Mouse (Mus musculus): Measurements from ENCODE around the gene Phactr1. TPM values are rescaled to one million over a fixed set of nuclear protein-coding genes. Genes with fewer than 3 reads are reported as not detected.

Gene Phactr1
- polyA plus RNA-seq, 1 experiment from 2014 or later, result 8.1 TPM

DNA sequence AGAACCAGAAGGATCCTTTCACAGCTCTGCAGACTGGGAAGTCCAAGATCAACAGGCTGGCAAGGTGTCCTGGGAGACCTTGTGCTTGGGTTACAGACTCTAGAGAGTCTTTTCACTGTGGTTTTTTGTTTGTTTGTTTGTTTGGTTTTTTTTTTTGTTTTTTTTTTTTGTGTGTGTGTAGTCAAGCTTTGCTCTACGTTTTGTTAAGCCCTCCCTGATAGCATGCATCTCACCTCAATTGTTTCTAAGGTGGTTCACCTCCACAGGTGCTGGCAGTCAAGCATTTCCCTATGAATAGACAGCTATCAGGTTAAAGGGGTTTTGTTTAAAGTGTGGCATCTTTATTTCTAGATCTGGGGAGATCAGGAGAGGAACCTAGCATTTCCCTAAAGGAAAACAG, 191.7 kb downstream of the Phactr1 start:
- Histone ChIP-seq H3K4me2 (ENCODE audit: low read depth, low read length) (no peak overlapping the region), H3K9ac (ENCODE audit: low read length) (no peak overlapping the region), H3K27me3 (ENCODE audit: control insufficient read depth, insufficient read depth, low read length) (no peaks in the 10 kb centered on the region), H3K4me1 (ENCODE audit: control insufficient read depth, insufficient read depth, low read length) (no peaks in the 10 kb centered on the region), H3K36me3 (ENCODE audit: control insufficient read depth, insufficient read depth, low read length) (no peaks in the 10 kb centered on the region), H3K27ac (ENCODE audit: low read length) (no peak overlapping the region), H3K9me3 (replicated peaks; ENCODE audit: control insufficient read depth, low read length) (no peaks in the 10 kb centered on the region), H3K4me3 (replicated peaks; ENCODE audit: low read length) (no peak overlapping the region)
- WGBS, result 42% methylated on average over 1 of the region's 1 CpGs
- no peak for ATAC-seq (ENCODE audit: insufficient read depth, low FRiP score)

DNA sequence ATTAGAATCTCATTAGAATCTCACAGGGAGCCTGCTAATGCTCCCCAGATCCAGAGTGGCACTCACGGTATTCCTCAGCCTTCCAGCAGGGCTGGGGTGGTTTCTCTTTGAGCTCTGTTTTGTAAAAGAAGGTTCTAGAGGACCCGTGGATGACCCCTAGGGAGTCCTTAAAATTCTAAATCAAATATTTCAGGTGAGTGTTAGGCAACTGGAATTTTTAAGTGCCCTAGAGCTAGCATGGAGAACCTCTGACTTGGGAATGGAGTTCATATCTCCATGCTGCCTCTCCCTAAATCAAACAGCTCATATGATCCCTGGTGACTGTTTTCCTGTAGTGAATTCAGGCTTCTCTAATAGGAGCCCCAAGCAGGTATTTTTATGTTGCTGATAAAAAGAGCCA, 197.9 kb downstream of the Phactr1 start:
- no peak for ATAC-seq (ENCODE audit: insufficient read depth, low FRiP score)
- Histone ChIP-seq H3K9me3 (replicated peaks; ENCODE audit: control insufficient read depth, low read length) (no peaks in the 10 kb centered on the region), H3K4me2 (ENCODE audit: low read depth, low read length) (no peak overlapping the region), H3K27me3 (ENCODE audit: control insufficient read depth, insufficient read depth, low read length) (no peaks in the 10 kb centered on the region), H3K36me3 (ENCODE audit: control insufficient read depth, insufficient read depth, low read length) (no peaks in the 10 kb centered on the region), H3K4me1 (ENCODE audit: control insufficient read depth, insufficient read depth, low read length) (no peaks in the 10 kb centered on the region), H3K9ac (ENCODE audit: low read length) (no peak overlapping the region), H3K4me3 (replicated peaks; ENCODE audit: low read length) (no peak overlapping the region), H3K27ac (ENCODE audit: low read length) (no peak overlapping the region)
- WGBS, result 48% methylated on average over 2 of the region's 2 CpGs

GRCm38 (mm10) chr13:42884033-42884724, 203.8 kb downstream of the Phactr1 start:
- Histone ChIP-seq H3K27me3 (ENCODE audit: control insufficient read depth, insufficient read depth, low read length) (no peaks in the 10 kb centered on the region), H3K4me1 (ENCODE audit: control insufficient read depth, insufficient read depth, low read length) (peaks cover 3% of the 10 kb centered on the region; the same call in 1 of the 2 replicates), H3K9ac (ENCODE audit: low read length) (no peak overlapping the region), H3K9me3 (replicated peaks; ENCODE audit: control insufficient read depth, low read length) (no peaks in the 10 kb centered on the region), H3K4me3 (replicated peaks; ENCODE audit: low read length) (peak overlapping the region; percentile 23; the same call in 1 of the 2 replicates), H3K4me2 (ENCODE audit: low read depth, low read length) (peak overlapping the region; percentile 41), H3K27ac (ENCODE audit: low read length) (no peak overlapping the region), H3K36me3 (ENCODE audit: control insufficient read depth, insufficient read depth, low read length) (no peaks in the 10 kb centered on the region)
- WGBS, result 33% methylated on average over 14 of the region's 14 CpGs
- no peak for ATAC-seq (ENCODE audit: insufficient read depth, low FRiP score)

GRCm38 (mm10) chr13:42884725-42885115, 204.3 kb downstream of the Phactr1 start:
- 30% methylated on average over 1 of the region's 1 CpGs for WGBS
- no peak overlapping the region for H3K9ac ChIP-seq (ENCODE audit: low read length)
- no peak for ATAC-seq (ENCODE audit: insufficient read depth, low FRiP score)
- H3K27me3 ChIP-seq (ENCODE audit: control insufficient read depth, insufficient read depth, low read length), result no peaks in the 10 kb centered on the region
- H3K4me2 ChIP-seq (ENCODE audit: low read depth, low read length), result no peak overlapping the region
- peaks cover 3% of the 10 kb centered on the region; the same call in 1 of the 2 replicates for H3K4me1 ChIP-seq (ENCODE audit: control insufficient read depth, insufficient read depth, low read length)
- H3K27ac ChIP-seq (ENCODE audit: low read length), result no peak overlapping the region
- H3K36me3 ChIP-seq (ENCODE audit: control insufficient read depth, insufficient read depth, low read length), result no peaks in the 10 kb centered on the region
- no peak overlapping the region for H3K4me3 ChIP-seq (replicated peaks; ENCODE audit: low read length)
- no peaks in the 10 kb centered on the region for H3K9me3 ChIP-seq (replicated peaks; ENCODE audit: control insufficient read depth, low read length)

GRCm38 (mm10) chr13:42887701-42888100, 207.3 kb downstream of the Phactr1 start:
- no peak for ATAC-seq (ENCODE audit: insufficient read depth, low FRiP score)
- no peak overlapping the region for H3K4me2 ChIP-seq (ENCODE audit: low read depth, low read length)
- H3K27me3 ChIP-seq (ENCODE audit: control insufficient read depth, insufficient read depth, low read length), result no peaks in the 10 kb centered on the region
- no peak overlapping the region for H3K27ac ChIP-seq (ENCODE audit: low read length)
- H3K9ac ChIP-seq (ENCODE audit: low read length), result no peak overlapping the region
- no peak overlapping the region for H3K4me3 ChIP-seq (replicated peaks; ENCODE audit: low read length)
- peaks cover 3% of the 10 kb centered on the region; the same call in 1 of the 2 replicates for H3K4me1 ChIP-seq (ENCODE audit: control insufficient read depth, insufficient read depth, low read length)
- no peaks in the 10 kb centered on the region for H3K36me3 ChIP-seq (ENCODE audit: control insufficient read depth, insufficient read depth, low read length)
- 88% methylated on average over 5 of the region's 5 CpGs for WGBS
- no peaks in the 10 kb centered on the region for H3K9me3 ChIP-seq (replicated peaks; ENCODE audit: control insufficient read depth, low read length)

DNA sequence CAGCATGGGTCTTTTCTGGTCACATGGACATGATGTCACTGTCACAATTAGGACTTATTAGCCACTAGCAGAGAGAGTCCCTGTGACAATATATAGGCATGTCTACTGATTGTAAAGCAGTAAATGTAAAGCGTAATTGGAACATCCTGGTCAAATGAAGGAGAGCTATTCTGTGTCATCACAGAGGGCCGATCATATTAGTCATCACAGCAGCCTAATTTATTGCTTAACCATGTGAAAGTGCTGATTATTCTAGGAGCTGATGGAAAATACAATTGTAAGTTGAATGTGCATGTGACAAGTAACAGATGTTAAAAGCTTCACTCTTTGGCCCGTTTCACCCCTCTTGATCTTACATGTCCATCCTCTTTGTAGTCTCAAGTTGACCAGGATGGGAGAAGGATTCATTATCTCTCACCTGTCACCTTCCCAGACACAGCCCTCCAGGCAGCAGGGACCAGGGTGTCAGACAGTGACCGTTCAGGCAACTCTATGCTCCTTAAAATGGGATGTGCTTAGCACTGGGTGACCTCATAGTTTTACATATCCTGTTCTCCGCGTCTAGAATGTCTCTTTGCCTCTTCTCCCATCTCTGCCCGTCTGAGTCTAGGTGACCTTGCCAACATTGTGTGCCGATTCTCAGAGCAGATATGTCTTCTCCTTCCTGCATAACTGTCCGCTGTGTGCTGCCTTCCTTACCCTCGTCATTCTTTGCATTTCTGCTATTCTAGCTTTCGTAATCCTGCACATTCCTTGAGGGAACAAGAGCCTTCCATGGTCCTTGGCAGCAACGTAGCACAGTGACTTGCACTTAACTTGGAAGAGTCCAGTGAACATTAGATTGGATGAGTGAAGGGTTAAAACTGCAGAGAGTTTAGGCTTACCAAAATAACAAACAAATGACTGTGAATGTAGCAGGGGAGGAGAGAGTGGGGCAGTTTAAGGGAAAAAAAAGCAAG, 209.4 kb downstream of the Phactr1 start:
- Histone ChIP-seq H3K27ac (ENCODE audit: low read length) (no peak overlapping the region), H3K36me3 (ENCODE audit: control insufficient read depth, insufficient read depth, low read length) (no peaks in the 10 kb centered on the region)

DNA sequence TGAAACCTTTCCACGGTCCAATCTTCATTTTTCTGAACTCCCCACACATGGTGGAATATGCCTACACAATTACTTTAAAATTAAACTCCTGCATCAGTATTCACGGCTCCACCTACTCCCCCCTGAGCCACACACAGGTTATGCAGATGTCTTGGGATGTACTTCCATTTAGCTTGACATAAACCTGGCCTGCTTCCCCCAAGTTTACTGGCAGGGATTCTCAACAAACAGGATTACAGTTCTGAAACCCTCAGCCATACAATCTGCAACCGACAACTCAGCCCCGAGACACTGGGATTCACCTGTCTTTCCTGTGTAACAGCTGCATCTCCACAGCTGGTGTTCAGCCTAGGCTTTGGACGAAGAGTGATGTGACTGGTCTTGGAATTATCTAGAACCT, 210.2 kb downstream of the Phactr1 start:
- Histone ChIP-seq H3K9ac (ENCODE audit: low read length) (no peak overlapping the region), H3K9me3 (replicated peaks; ENCODE audit: control insufficient read depth, low read length) (no peaks in the 10 kb centered on the region), H3K4me3 (replicated peaks; ENCODE audit: low read length) (no peak overlapping the region), H3K36me3 (ENCODE audit: control insufficient read depth, insufficient read depth, low read length) (no peaks in the 10 kb centered on the region), H3K27ac (ENCODE audit: low read length) (no peak overlapping the region), H3K4me2 (ENCODE audit: low read depth, low read length) (no peak overlapping the region), H3K27me3 (ENCODE audit: control insufficient read depth, insufficient read depth, low read length) (no peaks in the 10 kb centered on the region), H3K4me1 (ENCODE audit: control insufficient read depth, insufficient read depth, low read length) (no peaks in the 10 kb centered on the region)
- 59% methylated on average over 5 of the region's 5 CpGs for WGBS
- ATAC-seq (ENCODE audit: insufficient read depth, low FRiP score), result no peak

More for the DNA sequence above, 209.4 kb downstream of the Phactr1 start:
- no peak overlapping the region for H3K4me2 ChIP-seq (ENCODE audit: low read depth, low read length)
- no peaks in the 10 kb centered on the region for H3K27me3 ChIP-seq (ENCODE audit: control insufficient read depth, insufficient read depth, low read length)
- no peaks in the 10 kb centered on the region for H3K9me3 ChIP-seq (replicated peaks; ENCODE audit: control insufficient read depth, low read length)
- no peak overlapping the region for H3K9ac ChIP-seq (ENCODE audit: low read length)
- ATAC-seq (ENCODE audit: insufficient read depth, low FRiP score), result no peak
- no peak overlapping the region for H3K4me3 ChIP-seq (replicated peaks; ENCODE audit: low read length)
- WGBS, result 61% methylated on average over 12 of the region's 12 CpGs
- no peaks in the 10 kb centered on the region for H3K4me1 ChIP-seq (ENCODE audit: control insufficient read depth, insufficient read depth, low read length)

DNA sequence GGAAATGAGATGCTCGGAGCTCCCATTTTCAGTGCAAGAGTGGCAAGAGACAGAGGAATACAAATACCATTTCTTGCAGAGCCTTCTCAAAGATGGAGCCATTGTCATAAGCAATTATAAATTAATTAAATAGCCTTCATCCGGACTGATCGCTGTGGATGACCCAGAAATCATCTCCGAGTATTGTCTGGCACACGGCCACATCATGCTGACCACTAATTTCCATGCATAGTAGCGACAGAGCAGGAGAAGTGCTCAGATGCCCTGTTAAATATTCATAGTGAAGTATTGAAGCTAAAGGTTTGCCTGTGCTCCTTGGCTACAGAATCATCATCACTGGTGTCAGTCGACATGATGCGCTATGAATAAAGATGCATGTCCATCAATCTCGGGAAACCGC, 213.6 kb downstream of the Phactr1 start:
- WGBS, result 91% methylated on average over 10 of the region's 10 CpGs
- no peaks in the 10 kb centered on the region for H3K4me1 ChIP-seq (ENCODE audit: control insufficient read depth, insufficient read depth, low read length)
- H3K27ac ChIP-seq (ENCODE audit: low read length), result no peak overlapping the region
- no peaks in the 10 kb centered on the region for H3K27me3 ChIP-seq (ENCODE audit: control insufficient read depth, insufficient read depth, low read length)
- no peak for ATAC-seq (ENCODE audit: insufficient read depth, low FRiP score)
- H3K4me3 ChIP-seq (replicated peaks; ENCODE audit: low read length), result no peak overlapping the region
- H3K9me3 ChIP-seq (replicated peaks; ENCODE audit: control insufficient read depth, low read length), result no peaks in the 10 kb centered on the region
- no peak overlapping the region for H3K9ac ChIP-seq (ENCODE audit: low read length)
- no peaks in the 10 kb centered on the region for H3K36me3 ChIP-seq (ENCODE audit: control insufficient read depth, insufficient read depth, low read length)
- no peak overlapping the region for H3K4me2 ChIP-seq (ENCODE audit: low read depth, low read length)

DNA sequence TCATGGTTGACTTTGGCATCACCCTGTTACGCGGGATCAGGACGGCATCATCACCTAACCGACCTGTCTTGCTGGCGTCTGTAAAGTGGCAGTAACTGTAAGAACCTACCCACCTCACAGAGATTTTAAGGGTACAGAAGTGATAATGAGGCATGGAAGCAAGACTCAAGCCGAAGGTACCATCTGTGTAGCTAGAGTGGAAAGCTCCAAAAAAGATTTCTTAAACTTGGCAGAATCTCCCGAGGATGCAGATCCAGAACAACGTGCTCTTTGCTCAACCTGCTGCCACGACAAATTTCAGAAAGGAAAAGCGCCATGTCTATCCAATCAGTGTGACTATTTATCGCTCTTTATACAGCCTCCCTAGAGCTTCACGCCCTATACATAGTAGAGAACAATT, 214.2 kb downstream of the Phactr1 start:
- WGBS, result 90% methylated on average over 12 of the region's 12 CpGs
- H3K36me3 ChIP-seq (ENCODE audit: control insufficient read depth, insufficient read depth, low read length), result no peaks in the 10 kb centered on the region
- no peak overlapping the region for H3K4me2 ChIP-seq (ENCODE audit: low read depth, low read length)
- H3K4me3 ChIP-seq (replicated peaks; ENCODE audit: low read length), result no peak overlapping the region
- no peak overlapping the region for H3K27ac ChIP-seq (ENCODE audit: low read length)
- no peak for ATAC-seq (ENCODE audit: insufficient read depth, low FRiP score)
- no peaks in the 10 kb centered on the region for H3K4me1 ChIP-seq (ENCODE audit: control insufficient read depth, insufficient read depth, low read length)
- no peaks in the 10 kb centered on the region for H3K9me3 ChIP-seq (replicated peaks; ENCODE audit: control insufficient read depth, low read length)
- no peaks in the 10 kb centered on the region for H3K27me3 ChIP-seq (ENCODE audit: control insufficient read depth, insufficient read depth, low read length)
- H3K9ac ChIP-seq (ENCODE audit: low read length), result no peak overlapping the region

Measured in stomach, embryonic 16.5 days (tissue).